Mouse (Mus musculus) heart, postnatal 4 days (tissue): ENCODE measurements around the gene Dhx58. TPM values are rescaled to one million over a fixed set of nuclear protein-coding genes. Genes with fewer than 3 reads are reported as not detected.

ENCODE experiments used
- total RNA-seq, 2 experiments: library from RNA; stranded (reverse); gene quantifications; 2 replicates each; pipeline ENCODE4 v1.2.3; 2021

The Dhx58 gene
- total RNA-seq, 2 experiments from 2014 or later: 0.62 to 0.83 TPM

Other genes with a start within 250 kb of the Dhx58 start
- gene Klhl11, start 231.5 kb downstream of the Dhx58 start, total RNA-seq: 10 to 100 TPM; 11.8 to 13.4 TPM
- 10 to 100 TPM; 60.7 to 63.4 TPM for gene Acly, start 176.3 kb downstream of the Dhx58 start, total RNA-seq
- under 1 TPM; 0.21 to 0.70 TPM for gene Ttc25, start 158.7 kb downstream of the Dhx58 start, total RNA-seq
- gene Cnp, start 129.4 kb downstream of the Dhx58 start, total RNA-seq: 1 to 10 TPM; 6.3 to 7.3 TPM
- gene Nkiras2, start 85.0 kb downstream of the Dhx58 start, total RNA-seq: 10 to 100 TPM; 53.7 to 57.7 TPM
- 100 to 1,000 TPM; 223 to 232 TPM for gene Dnajc7, start 84.1 kb downstream of the Dhx58 start, total RNA-seq
- gene Zfp385c, start 11.8 kb downstream of the Dhx58 start, total RNA-seq: under 1 TPM; 0.56 to 0.60 TPM
- 10 to 100 TPM; 17.5 to 18.0 TPM for gene Kat2a, start 8.2 kb upstream of the Dhx58 start, total RNA-seq
- gene Hspb9, start 9.6 kb upstream of the Dhx58 start, total RNA-seq: not detected
- gene Rab5c, start 33.9 kb upstream of the Dhx58 start, total RNA-seq: 10 to 100 TPM; 78.8 to 83.6 TPM
- gene Kcnh4, start 55.7 kb upstream of the Dhx58 start, total RNA-seq: not detected
- gene Hcrt, start 58.7 kb upstream of the Dhx58 start, total RNA-seq: not detected
- 1 to 10 TPM; 7.8 to 9.9 TPM for gene Ghdc, start 66.7 kb upstream of the Dhx58 start, total RNA-seq
- gene Stat5b, start 146.5 kb upstream of the Dhx58 start, total RNA-seq: 10 to 100 TPM; 45.4 to 52.4 TPM
- gene Stat5a, start 155.1 kb upstream of the Dhx58 start, total RNA-seq: 10 to 100 TPM; 15.7 to 17.4 TPM
- gene Stat3, start 235.3 kb upstream of the Dhx58 start, total RNA-seq: 100 to 1,000 TPM; 111 to 115 TPM